Comparison of ENCODE assay signal across 19 mouse cellular contexts in genomic region chr9:102729876-102730413, GRCm38 (mm10). TPM values are rescaled to one million over a fixed set of nuclear protein-coding genes. Genes with fewer than 3 reads are reported as not detected.
DNase-seq lines count a peak whose midpoint lies in the region; ATAC-seq lines count a peak whose summit lies in the region.
"Had no signal": no experiment of that assay in that cellular context is flagged by ENCODE, and none has a peak within 500 bp of the region (broad histone marks: within the 10 kb centered on the region; RNA-seq: fewer than 3 reads in every experiment).

No protein-coding gene starts in this region.

- H3K36me3 ChIP-seq in embryonic facial prominence, embryonic 13.5 days: peaks cover 86% of the 10 kb centered on the region
- H3K36me3 ChIP-seq in embryonic facial prominence, embryonic 10.5 days (replicated peaks): peaks cover 98% of the 10 kb centered on the region

- 85% methylated on average over 14 of the region's 14 CpGs for WGBS in embryonic facial prominence, embryonic 13.5 days
- WGBS in embryonic facial prominence, embryonic 10.5 days: 93% methylated on average over 14 of the region's 14 CpGs

- peaks cover 68% of the 10 kb centered on the region for H3K4me1 ChIP-seq in embryonic facial prominence, embryonic 13.5 days
- peaks cover 61% of the 10 kb centered on the region for H3K4me1 ChIP-seq in embryonic facial prominence, embryonic 10.5 days

- no peak overlapping the region for H3K9ac ChIP-seq in embryonic facial prominence, embryonic 13.5 days
- H3K9ac ChIP-seq: midbrain, embryonic 12.5 days had no signal

- H3K27ac ChIP-seq in embryonic facial prominence, embryonic 13.5 days: peak overlapping the region; percentile 51
- H3K27ac ChIP-seq in embryonic facial prominence, embryonic 10.5 days (replicated peaks): no peak overlapping the region
- H3K27ac ChIP-seq: macrophage had no signal

- H3K4me3 ChIP-seq in embryonic facial prominence, embryonic 13.5 days: no peak overlapping the region
- no peak overlapping the region for H3K4me3 ChIP-seq in embryonic facial prominence, embryonic 10.5 days
- H3K4me3 ChIP-seq: midbrain, embryonic 12.5 days had no signal

- no peak overlapping the region for H3K4me2 ChIP-seq in embryonic facial prominence, embryonic 13.5 days
- H3K4me2 ChIP-seq: midbrain, embryonic 12.5 days had no signal

- no peak for DNase-seq in embryonic facial prominence, embryonic 10.5 days (ENCODE audit: low spot score)
- DNase-seq in kidney, adult 11 months: peak; percentile 17
- DNase-seq in kidney, postnatal 14 days: no peak
- DNase-seq in 3T3-L1 (ENCODE audit: low read depth, low spot score): peak; percentile 27
- DNase-seq in R1 (ENCODE audit: low read depth, low spot score): peak; percentile 76
- DNase-seq in liver: no peak
- DNase-seq: B cell, adult 2 months; cerebellum, adult 8-10 months; gastrocnemius, postnatal 14 days; heart, postnatal 4 days; retina, postnatal 1 day; right cerebral cortex, postnatal 4 days; thymus, postnatal 14 days had no signal

- H3K27me3 ChIP-seq in embryonic facial prominence, embryonic 13.5 days: no peaks in the 10 kb centered on the region
- no peaks in the 10 kb centered on the region for H3K27me3 ChIP-seq in embryonic facial prominence, embryonic 10.5 days (replicated peaks; ENCODE audit: low read depth, poor library complexity, severe bottlenecking)
- H3K27me3 ChIP-seq: midbrain, embryonic 12.5 days had no signal

- no peaks in the 10 kb centered on the region for H3K9me3 ChIP-seq in embryonic facial prominence, embryonic 13.5 days
- H3K9me3 ChIP-seq in embryonic facial prominence, embryonic 10.5 days: no peaks in the 10 kb centered on the region
- H3K9me3 ChIP-seq: midbrain, embryonic 12.5 days had no signal

- no peak for ATAC-seq in embryonic facial prominence, embryonic 13.5 days (ENCODE audit: insufficient number of reproducible peaks, insufficient read depth, low FRiP score, low TSS enrichment, low read depth)
- no peak for ATAC-seq in erythroblast, adult 5-6 weeks (replicated peaks; ENCODE audit: low FRiP score, poor library complexity, severe bottlenecking)
- ATAC-seq: forebrain, embryonic 14.5 days; hindbrain, embryonic 16.5 days had no signal

RNA-seq across cellular contexts. Expression of gene Amotl2, which starts 13.5 kb away (rescaled TPM):
- polyA plus RNA-seq in embryonic facial prominence, embryonic 13.5 days (2015; fragmentation: Nextera tagmentation; extraction: Ambion mirVana): 54.0 and 55.8 TPM in 2 replicates
- 61.4 and 64.0 TPM in 2 replicates for polyA plus RNA-seq in embryonic facial prominence, embryonic 10.5 days (2016; fragmentation: Nextera tagmentation; extraction: Ambion mirVana)
- 0.19 and 0.63 TPM in 2 replicates for total RNA-seq in erythroblast, adult 5-6 weeks (2015; ENCODE audit: low replicate concordance)
- total RNA-seq in erythroblast, adult 5-6 weeks (2017; ENCODE audit: low replicate concordance): 2.5 and 3.7 TPM in 2 replicates

Comparison
In these comparisons a context has a peak if more than half of its experiments do, and no peak if none do; other contexts are left out.
1. DNase-seq: peak in kidney, adult 11 months (single experiment), 3T3-L1 (single experiment) and R1 (single experiment); none in embryonic facial prominence, embryonic 10.5 days (single experiment), kidney, postnatal 14 days (single experiment) and liver (single experiment).